Mouse (Mus musculus) cortical plate, adult 2 months (tissue): Measurements from ENCODE around the gene Vinac1. TPM values are rescaled to one million over a fixed set of nuclear protein-coding genes. Genes with fewer than 3 reads are reported as not detected.

Experiments used
- H3K27ac ChIP-seq: fragments of 200-500 bp; 2 replicates; pipeline ENCODE4 v1.5.1; 2012; ENCODE audit warnings: low read length, control low read depth, inconsistent platforms; ENCODE audit not compliant: insufficient read depth
- H3K4me1 ChIP-seq: fragments of 200-500 bp; 2 replicates; pipeline ENCODE4 v1.6.1; 2011; ENCODE audit warnings: low read length; ENCODE audit not compliant: control insufficient read depth, insufficient read depth
- H3K4me3 ChIP-seq: fragments of 200-500 bp; 2 replicates; pipeline ENCODE4 v1.5.1; 2011; ENCODE audit warnings: mild to moderate bottlenecking, low read length, control low read depth; ENCODE audit not compliant: insufficient read depth
- CTCF ChIP-seq: fragments of 200-500 bp; IDR thresholded peaks from 2 replicates; pipeline ENCODE4 v1.5.1; 2011; ENCODE audit warnings: mild to moderate bottlenecking, control low read depth, low read length; ENCODE audit not compliant: insufficient read depth; ENCODE audit errors: extremely low read depth
- POLR2A ChIP-seq: fragments of 200-500 bp; IDR thresholded peaks from 2 replicates; pipeline ENCODE4 v1.6.1; 2011; ENCODE audit warnings: mild to moderate bottlenecking, low read length, control low read depth; ENCODE audit not compliant: insufficient read depth; ENCODE audit errors: extremely low read depth
- polyA plus RNA-seq: library from polyadenylated mRNA; depleted of rRNA; stranded (reverse); fragments of >200 nt; gene quantifications from 2 replicates; pipeline ENCODE4 v1.2.3, GENCODE M21; 2012; rRNA removed

The Vinac1 gene
- polyA plus RNA-seq, result 0.10 and 0.15 TPM in 2 replicates

DNA sequence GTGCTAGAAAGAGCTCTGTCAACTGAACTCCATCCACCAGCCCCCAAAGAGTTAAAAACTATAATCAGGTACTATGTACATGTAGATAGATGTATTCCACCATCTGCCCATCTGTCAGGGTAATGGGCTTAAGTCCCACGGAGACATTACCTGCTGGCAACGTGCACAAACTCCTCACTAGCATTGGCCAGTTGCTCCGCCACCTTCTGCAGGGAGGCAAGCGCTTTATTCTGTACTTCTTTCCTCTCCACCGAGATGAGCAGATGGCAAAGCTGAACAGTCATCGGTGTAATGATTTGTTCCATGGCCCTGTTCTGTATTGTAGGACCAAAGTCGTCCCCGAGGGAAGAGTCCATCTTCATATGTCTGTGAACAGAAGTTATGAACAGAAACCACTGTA, at the start of gene Vinac1:
Gene Vinac1 (minus strand): TSS at position 362 of the 400 bp plus-strand sequence.
- TF ChIP-seq CTCF (no peak), POLR2A (no peak)
- H3K27ac ChIP-seq, result no peak within 1 kb of the TSS
- no peak within 1 kb of the TSS for H3K4me3 ChIP-seq
- no peaks in the 10 kb centered on the region for H3K4me1 ChIP-seq

DNA sequence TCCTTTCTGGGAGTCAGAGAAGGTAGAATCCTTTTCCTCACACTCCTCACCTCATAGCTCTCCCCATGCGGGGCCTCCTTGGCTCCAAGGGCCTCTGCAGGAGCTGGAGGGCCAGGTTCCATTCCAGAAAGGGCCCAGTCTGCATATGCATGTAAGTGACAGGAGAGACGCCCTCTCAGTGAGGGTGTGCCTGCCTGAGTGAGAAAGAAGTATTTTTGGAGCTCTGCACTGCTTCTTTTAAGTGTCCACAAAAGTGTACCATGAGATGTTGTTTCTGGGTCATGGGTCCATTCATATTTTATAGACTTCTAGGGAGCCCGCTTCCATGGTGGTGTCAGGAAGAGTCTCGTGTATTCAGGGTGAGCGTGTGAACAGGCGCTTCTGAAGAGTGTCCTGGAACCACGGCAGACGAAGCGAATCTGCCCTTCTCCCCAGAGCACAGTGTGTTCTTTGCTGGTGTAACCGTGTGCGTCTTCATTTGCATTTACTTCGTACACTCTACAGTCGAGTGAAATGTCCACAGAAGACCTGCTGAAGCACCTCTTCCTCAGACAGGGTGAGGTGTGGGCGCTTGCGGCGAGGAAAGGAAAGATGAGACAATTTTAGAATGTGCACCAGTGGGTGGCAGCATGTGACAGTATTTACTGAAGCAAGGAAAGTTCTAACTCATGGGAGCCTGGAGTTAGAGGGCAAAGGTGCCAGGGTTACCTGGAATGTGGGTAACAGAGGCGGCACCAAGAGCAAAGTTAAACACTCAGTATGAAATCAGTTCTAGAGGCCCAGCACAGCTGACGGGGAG, 46.2 kb upstream of the Vinac1 start:
- no peak overlapping the region for H3K4me3 ChIP-seq
- no peak for TF ChIP-seq CTCF
- H3K4me1 ChIP-seq, result peaks cover 20% of the 10 kb centered on the region
- peak overlapping the region; percentile 43; the same call in 1 of the 2 replicates for H3K27ac ChIP-seq

GRCm38 (mm10) chr2:129092810-129093209, 44.8 kb upstream of the Vinac1 start:
- Histone ChIP-seq H3K4me1 (peaks cover 20% of the 10 kb centered on the region), H3K4me3 (no peak overlapping the region), H3K27ac (peak overlapping the region; percentile 73)
- TF ChIP-seq CTCF, result no peak
- no peak for TF ChIP-seq POLR2A

- H3K27ac ChIP-seq, result peak overlapping the region; percentile 85
- TF ChIP-seq CTCF, result no peak
- TF ChIP-seq POLR2A, result no peak
- H3K4me1 ChIP-seq, result peaks cover 20% of the 10 kb centered on the region
- no peak overlapping the region for H3K4me3 ChIP-seq
Observed at GRCm38 (mm10) chr2:129090370-129090769, 42.4 kb upstream of the Vinac1 start.

DNA sequence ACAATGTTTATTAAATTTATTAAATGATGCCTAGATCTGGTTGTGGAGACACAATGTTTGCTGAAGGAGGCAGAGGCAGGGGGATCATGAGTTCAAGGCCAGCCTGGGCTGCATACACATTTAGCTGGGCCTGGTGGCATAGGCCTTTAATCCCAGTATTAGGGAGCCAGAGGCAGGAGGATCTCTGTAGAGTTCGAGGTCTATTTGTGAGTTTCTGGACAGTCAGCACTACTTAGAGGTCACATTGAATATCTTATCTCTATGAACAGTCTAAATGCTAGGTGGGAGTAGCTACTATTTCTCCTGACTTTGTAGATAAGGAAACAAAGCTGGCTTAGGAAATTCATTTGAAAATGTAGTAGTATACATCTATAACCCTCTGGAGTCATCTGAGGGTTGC, 39.5 kb upstream of the Vinac1 start:
- TF ChIP-seq POLR2A (no peak), CTCF (no peak)
- no peak overlapping the region for H3K27ac ChIP-seq
- H3K4me1 ChIP-seq, result peaks cover 12% of the 10 kb centered on the region
- H3K4me3 ChIP-seq, result no peak overlapping the region

GRCm38 (mm10) chr2:129084959-129085358, 37.0 kb upstream of the Vinac1 start:
- TF ChIP-seq POLR2A (no peak), CTCF (peak; percentile 61)
- Histone ChIP-seq H3K27ac (no peak overlapping the region), H3K4me1 (peaks cover 2% of the 10 kb centered on the region; the same call in 1 of the 2 replicates), H3K4me3 (no peak overlapping the region)

GRCm38 (mm10) chr2:129083514-129083913, 35.5 kb upstream of the Vinac1 start:
- Histone ChIP-seq H3K27ac (no peak overlapping the region), H3K4me3 (no peak overlapping the region), H3K4me1 (no peaks in the 10 kb centered on the region)
- TF ChIP-seq CTCF (no peak), POLR2A (no peak)

GRCm38 (mm10) chr2:129081097-129081496, 33.1 kb upstream of the Vinac1 start:
- Histone ChIP-seq H3K4me1 (no peaks in the 10 kb centered on the region), H3K27ac (no peak overlapping the region), H3K4me3 (no peak overlapping the region)
- TF ChIP-seq CTCF (no peak), POLR2A (no peak)

GRCm38 (mm10) chr2:129079194-129079593, 31.2 kb upstream of the Vinac1 start:
- Histone ChIP-seq H3K4me1 (no peaks in the 10 kb centered on the region), H3K27ac (no peak overlapping the region), H3K4me3 (no peak overlapping the region)
- no peak for TF ChIP-seq POLR2A

DNA sequence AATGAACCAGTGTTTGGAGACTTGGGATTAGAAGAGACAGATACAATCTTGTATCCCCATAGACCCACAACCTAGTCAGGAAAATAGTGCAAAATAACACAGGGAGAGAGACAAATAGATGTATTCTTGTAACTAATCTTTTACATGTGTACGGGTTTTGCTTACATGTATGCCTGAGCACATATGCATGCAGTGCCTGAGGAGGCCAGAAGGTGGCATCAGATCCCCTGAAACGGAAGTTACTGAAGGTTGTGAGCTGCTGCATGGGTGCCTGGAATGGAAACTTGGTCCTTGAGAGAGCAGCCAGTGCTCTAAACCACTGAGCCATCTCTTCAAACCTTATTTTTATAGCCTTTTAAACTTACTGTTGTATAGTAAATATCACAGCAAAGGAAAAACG, 30.3 kb upstream of the Vinac1 start:
- Histone ChIP-seq H3K27ac (no peak overlapping the region), H3K4me1 (no peaks in the 10 kb centered on the region), H3K4me3 (no peak overlapping the region)
- TF ChIP-seq POLR2A (no peak), CTCF (no peak)
